Mouse (Mus musculus) MEL (cell line): Measurements from ENCODE around the gene Fads1. TPM values are rescaled to one million over a fixed set of nuclear protein-coding genes. Genes with fewer than 3 reads are reported as not detected.
A peak's percentile ranks its signal among the peaks of the same experiment; 100 is the strongest.

Experiments used
- DNase-seq: peaks from one replicate; pipeline ENCODE4 v3.0.0; 2011; ENCODE audit warnings: low read depth, low spot score
- H3K27ac ChIP-seq: 2 replicates; pipeline ENCODE4 v1.5.1; 2012; ENCODE audit warnings: low read depth, mild to moderate bottlenecking, control low read depth, low read length, moderate library complexity; ENCODE audit not compliant: control insufficient read depth
- H3K27me3 ChIP-seq, 2 experiments: fragments of 150-350 bp in 1 of 2; sonication (generic) in 1 of 2; 2 replicates each; pipeline ENCODE4 v1.6.1; 2012; ENCODE audit warnings: low read length in 2 of 2, mild to moderate bottlenecking in 2 of 2, improper control_type of control experiment in 1 of 2, moderate library complexity in 1 of 2; ENCODE audit not compliant: insufficient read depth in 2 of 2, control insufficient read depth in 1 of 2
- H3K36me3 ChIP-seq, 2 experiments: 2 replicates each; pipeline ENCODE4 v1.6.1; 2012 to 2014; ENCODE audit warnings: low read length in 2 of 2, improper control_type of control experiment in 1 of 2, inconsistent platforms in 1 of 2, mild to moderate bottlenecking in 1 of 2; ENCODE audit not compliant: insufficient read depth in 2 of 2, control insufficient read depth in 1 of 2
- H3K4me1 ChIP-seq, 2 experiments: fragments of 150-350 bp in 1 of 2; sonication (generic) in 1 of 2; 2 replicates each; pipeline ENCODE4 v1.6.1; 2012; ENCODE audit warnings: low read length in 2 of 2, improper control_type of control experiment in 1 of 2, mild to moderate bottlenecking in 1 of 2; ENCODE audit not compliant: insufficient read depth in 2 of 2, control insufficient read depth in 1 of 2
- H3K4me3 ChIP-seq, 2 experiments: fragments of 150-350 bp in 1 of 2; sonication (generic) in 1 of 2; 2 replicates each; pipeline ENCODE4 v1.5.1; 2012; ENCODE audit warnings: low read depth in 2 of 2, low read length in 2 of 2, mild to moderate bottlenecking in 2 of 2, moderate library complexity in 2 of 2, control low read depth in 1 of 2, improper control_type of control experiment in 1 of 2; ENCODE audit not compliant: control insufficient read depth in 1 of 2, insufficient read depth in 1 of 2
- H3K79me2 ChIP-seq: 2 replicates; pipeline ENCODE4 v1.6.1; 2012; ENCODE audit warnings: mild to moderate bottlenecking, low read length, moderate library complexity; ENCODE audit not compliant: control insufficient read depth, poor library complexity, insufficient read depth
- H3K9ac ChIP-seq: 2 replicates; pipeline ENCODE4 v1.6.1; 2012; ENCODE audit warnings: low read depth, mild to moderate bottlenecking, control low read depth, low read length, moderate library complexity; ENCODE audit not compliant: control insufficient read depth, poor library complexity, severe bottlenecking
- H3K9me3 ChIP-seq: fragments of 150-350 bp; sonication (generic); replicated peaks from 2 replicates; pipeline ENCODE4 v1.6.1; 2012; ENCODE audit warnings: mild to moderate bottlenecking, low read length, improper control_type of control experiment, moderate library complexity; ENCODE audit not compliant: insufficient read depth
- BHLHE40 ChIP-seq: IDR thresholded peaks from 2 replicates; pipeline ENCODE4 v1.6.1; 2012; ENCODE audit warnings: low read depth, mild to moderate bottlenecking, inconsistent platforms, low read length, improper control_type of control experiment, borderline replicate concordance
- CTCF ChIP-seq, 3 experiments: IDR thresholded peaks in 2 of 3; conservative IDR thresholded peaks in 1 of 3; 2 replicates each; pipeline ENCODE4 v1.5.1; 2011 to 2012; ENCODE audit warnings: low read length in 3 of 3, low read depth in 2 of 3, mild to moderate bottlenecking in 2 of 3, improper control_type of control experiment in 1 of 3, inconsistent platforms in 1 of 3, mixed read lengths in 1 of 3, moderate library complexity in 1 of 3; ENCODE audit not compliant: control insufficient read depth in 1 of 3, insufficient read depth in 1 of 3, poor library complexity in 1 of 3, severe bottlenecking in 1 of 3
- EP300 ChIP-seq, 2 experiments: IDR thresholded peaks; 2 replicates each; pipeline ENCODE4 v1.6.1; 2011; ENCODE audit warnings: improper control_type of control experiment in 2 of 2, low read length in 2 of 2, low read depth in 1 of 2, mild to moderate bottlenecking in 1 of 2
- GABPA ChIP-seq: IDR thresholded peaks from 2 replicates; pipeline ENCODE4 v1.6.1; 2012; ENCODE audit warnings: low read depth, mild to moderate bottlenecking, inconsistent platforms, low read length, improper control_type of control experiment, moderate library complexity
- GATA1 ChIP-seq: IDR thresholded peaks from 2 replicates; pipeline ENCODE4 v1.6.1; 2011; ENCODE audit warnings: low read depth, low read length, improper control_type of control experiment
- JUND ChIP-seq: IDR thresholded peaks from 2 replicates; pipeline ENCODE4 v1.6.1; 2011; ENCODE audit warnings: low read depth, mild to moderate bottlenecking, improper control_type of control experiment, low read length
- MAFK ChIP-seq: IDR thresholded peaks from 2 replicates; pipeline ENCODE4 v1.6.1; 2011; ENCODE audit warnings: low read depth, mild to moderate bottlenecking, low read length, improper control_type of control experiment, borderline replicate concordance
- MAZ ChIP-seq: IDR thresholded peaks from 2 replicates; pipeline ENCODE4 v1.6.1; 2012; ENCODE audit warnings: low read depth, mild to moderate bottlenecking, inconsistent platforms, low read length, improper control_type of control experiment
- MXI1 ChIP-seq: IDR thresholded peaks from 2 replicates; pipeline ENCODE4 v1.6.1; 2011; ENCODE audit warnings: mild to moderate bottlenecking, low read depth, low read length, improper control_type of control experiment
- POLR2AphosphoS2 ChIP-seq: IDR thresholded peaks from 2 replicates; pipeline ENCODE4 v1.6.1; 2011; ENCODE audit warnings: low read length, improper control_type of control experiment
- POLR2AphosphoS5 ChIP-seq: IDR thresholded peaks from 2 replicates; pipeline ENCODE4 v1.6.1; 2012; ENCODE audit warnings: low read depth, borderline replicate concordance, mild to moderate bottlenecking, inconsistent platforms, low read length, moderate library complexity, mixed read lengths
- RCOR1 ChIP-seq: IDR thresholded peaks from 2 replicates; pipeline ENCODE4 v1.6.1; 2012; ENCODE audit warnings: low read depth, mild to moderate bottlenecking, inconsistent platforms, low read length, improper control_type of control experiment
- SIN3A ChIP-seq: IDR thresholded peaks from 2 replicates; pipeline ENCODE4 v1.6.1; 2012; ENCODE audit warnings: low read length, improper control_type of control experiment, inconsistent platforms
- TAL1 ChIP-seq: IDR thresholded peaks from 2 replicates; pipeline ENCODE4 v1.6.1; 2012; ENCODE audit warnings: mild to moderate bottlenecking, inconsistent platforms, low read length, moderate library complexity, mixed read lengths
- TBP ChIP-seq: IDR thresholded peaks from 2 replicates; pipeline ENCODE4 v1.8.0; 2011; ENCODE audit warnings: low read depth, low read length, improper control_type of control experiment
- UBTF ChIP-seq: IDR thresholded peaks from 2 replicates; pipeline ENCODE4 v1.6.1; 2012; ENCODE audit warnings: low read depth, mild to moderate bottlenecking, inconsistent platforms, low read length, improper control_type of control experiment, moderate library complexity, borderline replicate concordance; ENCODE audit not compliant: insufficient read depth
- USF2 ChIP-seq, 2 experiments: IDR thresholded peaks; 2 replicates each; pipeline ENCODE4 v1.6.1; 2011 to 2012; ENCODE audit warnings: improper control_type of control experiment in 2 of 2, low read length in 2 of 2, borderline replicate concordance in 1 of 2, inconsistent platforms in 1 of 2, low read depth in 1 of 2, mild to moderate bottlenecking in 1 of 2; ENCODE audit not compliant: insufficient read depth in 1 of 2
- polyA plus RNA-seq, 2 experiments: library from polyadenylated mRNA; stranded (reverse) in 1 of 2; unstranded in 1 of 2; fragments of >175 nt in 1 of 2; fragments of >200 nt in 1 of 2; gene quantifications; 2 replicates each; pipeline versions ENCODE4 v1.2.1 to v1.2.4; 2012; ENCODE audit warnings: low replicate concordance in 2 of 2, low read depth in 1 of 2; ENCODE audit not compliant: insufficient read length in 2 of 2, insufficient read depth in 1 of 2, missing spikeins in 1 of 2
- total RNA-seq: library from RNA; depleted of rRNA; stranded (reverse); fragments of 300-350 nt; gene quantifications from 2 replicates; pipeline ENCODE4 v1.2.3, GENCODE M21; 2012

The Fads1 gene
- total and polyA plus RNA-seq, 3 experiments = 36.7 to 69.7 TPM; not detected in 1

GRCm38 (mm10) chr19:10208851-10209250 lies 26.2 kb downstream of the Fads1 start:
- TF ChIP-seq TBP (no peak), GABPA (no peak), MXI1 (no peak), JUND (no peak), CTCF (IDR thresholded peaks at IDR 0.05 in 2 of 3, conservative IDR thresholded peaks at IDR 0.05 in 1 of 3; ENCODE audit: control insufficient read depth in 1 of 3, insufficient read depth in 1 of 3, low read depth in 2 of 3, low read length in 3 of 3, poor library complexity in 1 of 3, severe bottlenecking in 1 of 3) (no peak), MAZ (no peak), UBTF (no peak), RCOR1 (no peak), USF2 (IDR thresholded peaks at IDR 0.05; ENCODE audit: borderline replicate concordance in 1 of 2, insufficient read depth in 1 of 2, low read depth in 1 of 2, low read length in 2 of 2) (no peak), POLR2AphosphoS2 (no peak), MAFK (no peak), SIN3A (no peak), POLR2AphosphoS5 (no peak), BHLHE40 (no peak)
- TF ChIP-seq, all 39 proteins: peak for 0
- no peak overlapping the region for H3K4me3 ChIP-seq
- H3K27me3 ChIP-seq = no peaks in the 10 kb centered on the region
- DNase-seq = no peak
- H3K4me1 ChIP-seq = peaks cover 0 to 14% of the 10 kb centered on the region in 2 experiments; a peak in 1 of 4 replicates
- peaks cover 0 to 6% of the 10 kb centered on the region in 2 experiments; a peak in 2 of 4 replicates for H3K36me3 ChIP-seq
- no peak overlapping the region for H3K9ac ChIP-seq
- H3K79me2 ChIP-seq = peaks cover 12% of the 10 kb centered on the region
- H3K27ac ChIP-seq = no peak overlapping the region
- H3K9me3 ChIP-seq = no peaks in the 10 kb centered on the region

- no peak overlapping the region for H3K4me3 ChIP-seq
- H3K27me3 ChIP-seq = no peaks in the 10 kb centered on the region
- H3K79me2 ChIP-seq = no peaks in the 10 kb centered on the region
- H3K9me3 ChIP-seq = no peaks in the 10 kb centered on the region
- no peak overlapping the region for H3K27ac ChIP-seq
- TF ChIP-seq TAL1 = peak; percentile 48
- 0 out of 2 replicates have a peak, but pooled peaks have one; percentile 15 for TF ChIP-seq GATA1
- TF ChIP-seq EP300 (IDR thresholded peaks at IDR 0.05; ENCODE audit: low read depth in 1 of 2, low read length in 2 of 2) = no peak
- peak; percentile 47 for DNase-seq
- H3K4me1 ChIP-seq = peaks cover 0 to 7% of the 10 kb centered on the region in 2 experiments; a peak in 1 of 4 replicates
- H3K36me3 ChIP-seq = no peaks in the 10 kb centered on the region; a peak in 1 of 4 replicates
- no peak overlapping the region for H3K9ac ChIP-seq
Observed at GRCm38 (mm10) chr19:10210885-10211284, 28.2 kb downstream of the Fads1 start.
